Mouse (Mus musculus) forebrain, postnatal 0 days (tissue): Measurements from ENCODE around the gene 4922502D21Rik. TPM values are rescaled to one million over a fixed set of nuclear protein-coding genes. Genes with fewer than 3 reads are reported as not detected.

ENCODE experiments used
- ATAC-seq: fragments of 200-750 bp; cut with Nextera tagmentation; 2 replicates; pipeline ENCODE4 v1.8.0; 2017; ENCODE audit warnings: mild to moderate bottlenecking, moderate library complexity
- DNase-seq: peaks from one replicate; pipeline ENCODE4 v3.0.0-alpha.2; 2015
- H3K27ac ChIP-seq: fragments of 300-500 bp; sonication (generic); 2 replicates; pipeline ENCODE4 v1.5.1; 2014; ENCODE audit warnings: low read depth, mild to moderate bottlenecking, antibody characterized with exemption, low read length, moderate library complexity, mixed read lengths
- H3K27me3 ChIP-seq: fragments of 300-500 bp; sonication (generic); 2 replicates; pipeline ENCODE4 v1.6.1; 2014; ENCODE audit warnings: mild to moderate bottlenecking, low read length, mixed read lengths; ENCODE audit not compliant: insufficient read depth
- H3K36me3 ChIP-seq: fragments of 300-500 bp; sonication (generic); 2 replicates; pipeline ENCODE4 v1.6.1; 2014; ENCODE audit warnings: mild to moderate bottlenecking, moderate library complexity; ENCODE audit not compliant: insufficient read depth
- H3K4me1 ChIP-seq: fragments of 300-500 bp; sonication (generic); 2 replicates; pipeline ENCODE4 v1.6.1; 2014; ENCODE audit warnings: antibody characterized with exemption; ENCODE audit not compliant: insufficient read depth
- H3K4me2 ChIP-seq: fragments of 300-500 bp; sonication (generic); 2 replicates; pipeline ENCODE4 v1.6.1; 2014; ENCODE audit warnings: low read depth, mild to moderate bottlenecking, moderate library complexity
- H3K4me3 ChIP-seq: fragments of 300-500 bp; sonication (generic); 2 replicates; pipeline ENCODE4 v1.5.1; 2014; ENCODE audit warnings: low read depth, low read length, mixed read lengths
- H3K9ac ChIP-seq: fragments of 300-500 bp; sonication (generic); 2 replicates; pipeline ENCODE4 v1.6.1; 2014; ENCODE audit warnings: mild to moderate bottlenecking
- H3K9me3 ChIP-seq: fragments of 300-500 bp; sonication (generic); 2 replicates; pipeline ENCODE4 v1.6.1; 2016; ENCODE audit warnings: low read length
- CTCF ChIP-seq: sonication (generic); IDR thresholded peaks from 2 replicates; pipeline ENCODE4 v1.5.1; 2016; ENCODE audit warnings: antibody characterized with exemption, control low read depth, low read depth
- WGBS: fragments of 180-500 bp; shearing (Covaris S2); extraction: QIAGEN DNeasy Blood & Tissue Kit; methylation state at CpG from one replicate; pipeline ENCODE4 v1.1.7; 2014; 5-methylcytosine and 5-hydroxymethylcytosine counted together
- polyA plus RNA-seq: library from polyadenylated mRNA; unstranded; fragments of >200 nt; fragmentation: Nextera tagmentation; extraction: Ambion mirVana; gene quantifications from 2 replicates; pipeline ENCODE4 v1.2.1, GENCODE M21; 2015
- total RNA-seq: library from RNA; depleted of rRNA; stranded (reverse); fragments of >200 nt; gene quantifications from 2 replicates; pipeline ENCODE4 v1.2.3, GENCODE M21; 2014

Gene 4922502D21Rik
- total and polyA plus RNA-seq, 2 experiments from 2014 or later, result not detected

- no peaks in the 10 kb centered on the region for H3K4me1 ChIP-seq
- no peak overlapping the region for H3K4me3 ChIP-seq
- no peak overlapping the region for H3K4me2 ChIP-seq
- H3K27ac ChIP-seq, result no peak overlapping the region
- H3K27me3 ChIP-seq, result no peaks in the 10 kb centered on the region
- ATAC-seq, result no peak
- H3K9ac ChIP-seq, result no peak overlapping the region
- WGBS, result 83% methylated on average over 3 of the region's 3 CpGs
- TF ChIP-seq CTCF, result no peak
- H3K36me3 ChIP-seq, result no peaks in the 10 kb centered on the region
- H3K9me3 ChIP-seq, result no peaks in the 10 kb centered on the region
- DNase-seq, result no peak
Observed at GRCm38 (mm10) chr6:129314655-129315168, 16.9 kb downstream of the 4922502D21Rik start.

- no peak overlapping the region for H3K4me3 ChIP-seq
- H3K4me2 ChIP-seq, result no peak overlapping the region
- DNase-seq, result no peak
- no peaks in the 10 kb centered on the region for H3K27me3 ChIP-seq
- no peaks in the 10 kb centered on the region for H3K4me1 ChIP-seq
- no peak for TF ChIP-seq CTCF
- no peaks in the 10 kb centered on the region for H3K36me3 ChIP-seq
- 81% methylated on average over 3 of the region's 3 CpGs for WGBS
- ATAC-seq, result no peak
- H3K9me3 ChIP-seq, result no peaks in the 10 kb centered on the region
- no peak overlapping the region for H3K9ac ChIP-seq
- H3K27ac ChIP-seq, result no peak overlapping the region
Observed at GRCm38 (mm10) chr6:129312499-129312898, 19.1 kb downstream of the 4922502D21Rik start.

DNA sequence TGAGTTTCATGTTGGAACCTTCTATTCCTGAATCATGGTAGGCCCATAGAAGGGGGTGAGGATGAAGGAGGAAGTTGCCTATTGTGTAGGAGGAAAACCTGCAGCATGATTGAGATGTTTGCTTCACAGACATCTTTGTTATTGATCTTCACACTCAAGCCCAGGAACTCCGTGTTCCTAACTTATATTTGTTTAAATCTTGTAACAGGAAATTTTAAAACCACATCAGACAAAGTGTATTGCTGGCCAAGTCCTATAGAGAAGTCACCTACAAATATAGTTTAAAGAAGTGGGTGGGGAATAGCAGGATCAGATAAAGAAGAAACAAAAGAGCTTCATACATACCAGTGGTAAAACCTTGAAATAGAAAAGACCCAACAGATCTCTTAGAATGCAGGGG lies 27.4 kb downstream of the 4922502D21Rik start:
- H3K27ac ChIP-seq, result no peak overlapping the region
- WGBS, result 73% methylated on average over 1 of the region's 1 CpGs
- no peak overlapping the region for H3K9ac ChIP-seq
- no peak overlapping the region for H3K4me3 ChIP-seq
- no peaks in the 10 kb centered on the region for H3K36me3 ChIP-seq
- no peaks in the 10 kb centered on the region for H3K4me1 ChIP-seq
- DNase-seq (no peak), ATAC-seq (no peak)
- H3K9me3 ChIP-seq, result no peaks in the 10 kb centered on the region
- H3K4me2 ChIP-seq, result no peak overlapping the region
- H3K27me3 ChIP-seq, result no peaks in the 10 kb centered on the region
- no peak for TF ChIP-seq CTCF

- H3K9ac ChIP-seq, result no peak overlapping the region
- H3K27me3 ChIP-seq, result no peaks in the 10 kb centered on the region
- H3K4me3 ChIP-seq, result no peak overlapping the region
- no peak for TF ChIP-seq CTCF
- ATAC-seq, result no peak
- no peak for DNase-seq
- no peaks in the 10 kb centered on the region for H3K4me1 ChIP-seq
- H3K36me3 ChIP-seq, result no peaks in the 10 kb centered on the region
- no peak overlapping the region for H3K4me2 ChIP-seq
- no peaks in the 10 kb centered on the region for H3K9me3 ChIP-seq
- H3K27ac ChIP-seq, result no peak overlapping the region
Observed at GRCm38 (mm10) chr6:129288708-129289107, 42.9 kb downstream of the 4922502D21Rik start.

- H3K4me1 ChIP-seq, result no peaks in the 10 kb centered on the region
- no peak overlapping the region for H3K4me2 ChIP-seq
- H3K36me3 ChIP-seq, result no peaks in the 10 kb centered on the region
- H3K9me3 ChIP-seq, result no peaks in the 10 kb centered on the region
- ATAC-seq, result no peak
- no peak overlapping the region for H3K9ac ChIP-seq
- DNase-seq, result no peak
- no peak for TF ChIP-seq CTCF
- H3K4me3 ChIP-seq, result no peak overlapping the region
- no peaks in the 10 kb centered on the region for H3K27me3 ChIP-seq
- H3K27ac ChIP-seq, result no peak overlapping the region
- WGBS, result 84% methylated on average over 7 of the region's 7 CpGs
Observed at GRCm38 (mm10) chr6:129284384-129285104, 47.1 kb downstream of the 4922502D21Rik start.

DNA sequence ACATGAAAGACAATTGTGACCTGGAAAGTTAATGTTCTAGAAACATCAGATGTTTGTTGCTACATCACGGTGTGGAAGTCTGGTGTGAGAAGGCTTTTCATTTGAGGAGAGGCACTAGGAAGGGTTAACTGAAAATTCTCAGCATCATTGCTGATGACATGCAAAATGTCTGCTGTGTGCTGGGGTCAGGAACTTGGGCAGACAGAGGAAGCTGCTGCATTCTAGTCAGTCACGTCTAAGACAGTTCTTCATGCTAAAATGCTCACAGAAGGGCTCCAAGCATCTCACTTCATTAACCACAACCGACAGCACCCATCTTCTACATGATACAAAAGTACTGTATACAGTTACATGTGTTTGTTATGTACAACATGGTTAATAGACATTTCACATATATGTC lies 48.3 kb downstream of the 4922502D21Rik start:
- H3K4me1 ChIP-seq, result no peaks in the 10 kb centered on the region
- H3K36me3 ChIP-seq, result no peaks in the 10 kb centered on the region
- no peak for ATAC-seq
- H3K9me3 ChIP-seq, result no peaks in the 10 kb centered on the region
- 72% methylated on average over 3 of the region's 3 CpGs for WGBS
- no peak overlapping the region for H3K4me3 ChIP-seq
- no peaks in the 10 kb centered on the region for H3K27me3 ChIP-seq
- H3K27ac ChIP-seq, result no peak overlapping the region
- H3K9ac ChIP-seq, result no peak overlapping the region
- no peak for DNase-seq
- TF ChIP-seq CTCF, result no peak
- H3K4me2 ChIP-seq, result no peak overlapping the region

DNA sequence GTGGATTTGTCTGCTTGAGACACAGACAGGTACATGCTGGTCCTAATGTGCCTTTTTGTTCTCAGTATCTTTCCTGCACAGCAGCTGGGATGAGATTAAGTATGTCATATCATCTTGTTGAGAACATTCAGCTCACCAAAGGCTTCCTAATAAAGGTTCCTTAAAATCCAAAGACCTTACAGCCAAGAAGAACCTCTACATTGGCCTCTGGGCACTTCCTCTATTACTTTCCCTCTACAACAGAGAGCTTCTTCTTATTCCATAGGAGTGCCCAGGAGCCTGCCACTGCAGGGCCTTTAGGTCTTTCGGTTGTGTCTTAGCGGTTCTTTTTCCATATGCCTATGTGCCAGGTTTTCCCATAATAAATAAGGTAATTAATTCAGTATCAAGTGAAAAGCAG lies 55.1 kb downstream of the 4922502D21Rik start:
- H3K4me1 ChIP-seq, result no peaks in the 10 kb centered on the region
- no peak overlapping the region for H3K27ac ChIP-seq
- H3K9ac ChIP-seq, result no peak overlapping the region
- no peak overlapping the region for H3K4me3 ChIP-seq
- ATAC-seq (no peak), DNase-seq (no peak)
- H3K4me2 ChIP-seq, result no peak overlapping the region
- no peak for TF ChIP-seq CTCF
- H3K27me3 ChIP-seq, result no peaks in the 10 kb centered on the region
- no peaks in the 10 kb centered on the region for H3K9me3 ChIP-seq
- no peaks in the 10 kb centered on the region for H3K36me3 ChIP-seq
- WGBS, result 96% methylated on average over 2 of the region's 2 CpGs
